Mouse (Mus musculus) macrophage (primary cell): Measurements from ENCODE around the gene Coro7. TPM values are rescaled to one million over a fixed set of nuclear protein-coding genes. Genes with fewer than 3 reads are reported as not detected.

ENCODE experiments used
- H3K27ac ChIP-seq: fragments of 350-480 bp; formaldehyde crosslinking; 2 replicates; pipeline ENCODE4 v1.9.0; 2021
- H3K36me3 ChIP-seq: fragments of 350-480 bp; formaldehyde crosslinking; 2 replicates; pipeline ENCODE4 v1.9.0; 2021; ENCODE audit errors: inconsistent target
- H3K4me3 ChIP-seq: fragments of 350-480 bp; formaldehyde crosslinking; 2 replicates; pipeline ENCODE4 v1.9.0; 2021; ENCODE audit errors: inconsistent target
- H3K79me2 ChIP-seq: fragments of 350-480 bp; formaldehyde crosslinking; 2 replicates; pipeline ENCODE4 v1.9.0; 2021; ENCODE audit errors: inconsistent target
- WGBS: methylation state at CpG from one replicate; pipeline ENCODE4 v1.1.7; 2026; ENCODE audit warnings: inconsistent platforms; ENCODE audit not compliant: missing documents; 5-methylcytosine and 5-hydroxymethylcytosine counted together
- polyA plus RNA-seq: library from polyadenylated mRNA; stranded (reverse); fragments of 250-400 nt; gene quantifications from 3 replicates; pipeline ENCODE4 v1.2.4, GENCODE M21; 2018; ENCODE audit warnings: inconsistent platforms
- total RNA-seq, 78 experiments: library from RNA; depleted of rRNA; stranded (reverse); fragments of 250-400 nt; gene quantifications; 1 replicate in 9 of 78; 2 replicates in 24 of 78; 3 replicates in 43 of 78; 4 replicates in 2 of 78; pipeline ENCODE4 v1.2.4; 2018; ENCODE audit warnings: inconsistent platforms in 56 of 78

The Coro7 gene
- total RNA-seq (2018; cell fraction: chromatin; rRNA removed), result 1,000 to 10,000 TPM in 1 of 26 experiments, 100 to 1,000 TPM in 25; 236 to 1,071 (median 603) TPM
- total RNA-seq (2018; cell fraction: cytosol; rRNA removed), result 100 to 1,000 TPM in 3 of 26 experiments, 10 to 100 TPM in 23; 52.7 to 124 (median 75.9) TPM
- total RNA-seq (2018; cell fraction: nucleus; rRNA removed), result 100 to 1,000 TPM; 163 to 452 (median 320) TPM
- 53.4 to 137 TPM (median 97.8 TPM) in 3 replicates for polyA plus RNA-seq

DNA sequence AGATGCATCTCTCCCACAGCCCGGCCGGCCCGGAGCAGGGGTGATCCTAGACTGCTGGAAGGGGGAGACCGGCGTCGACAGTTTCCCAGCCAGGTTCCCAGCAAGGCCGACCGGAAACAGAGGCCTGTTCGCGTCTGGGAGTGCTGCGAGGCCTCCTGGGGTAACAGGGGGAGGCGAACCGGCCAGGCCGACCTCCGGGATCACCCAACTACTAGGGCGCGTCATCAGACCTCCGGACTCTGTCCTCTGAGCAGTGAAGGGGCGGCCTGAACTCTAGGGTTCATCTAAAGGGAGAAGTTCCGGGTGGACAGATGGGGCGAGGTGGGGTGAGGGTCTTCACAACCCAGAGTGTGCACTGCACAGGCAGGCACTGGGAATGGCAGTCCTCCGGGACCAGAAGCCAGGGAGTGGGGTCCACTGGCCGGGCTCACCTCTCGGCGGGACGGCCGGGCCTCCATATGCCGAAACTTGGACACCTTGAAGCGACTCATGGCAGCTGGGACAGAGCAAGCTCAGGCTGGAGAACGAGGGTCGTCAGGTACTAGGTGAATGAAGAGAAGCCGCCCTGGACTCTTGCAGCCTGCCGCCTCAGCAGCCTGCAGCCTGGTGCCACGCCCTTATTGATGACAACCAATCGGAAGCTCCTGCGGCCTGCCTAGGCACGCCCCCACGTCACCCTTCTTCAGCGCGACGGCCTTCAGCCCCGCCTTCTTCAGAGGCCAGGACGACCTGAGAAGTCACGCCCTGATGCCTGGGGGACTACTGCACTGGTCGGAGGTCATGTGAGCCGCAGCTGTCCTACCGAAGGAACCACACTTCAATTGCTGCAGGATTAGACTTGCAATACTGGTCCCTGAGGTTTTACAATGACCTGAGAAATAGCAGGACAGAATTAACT lies at the start of gene Coro7:
Coro7 (minus strand) TSS at position 657 of the 898 bp plus-strand sequence.
- peaks cover 56% of the 10 kb centered on the region for H3K79me2 ChIP-seq
- WGBS, result under 1% methylated on average over 47 of the region's 47 CpGs
- H3K27ac ChIP-seq, result peak within 1 kb of the TSS; percentile 81
- peaks cover 22% of the 10 kb centered on the region for H3K36me3 ChIP-seq
- peak within 1 kb of the TSS; percentile 89 for H3K4me3 ChIP-seq

DNA sequence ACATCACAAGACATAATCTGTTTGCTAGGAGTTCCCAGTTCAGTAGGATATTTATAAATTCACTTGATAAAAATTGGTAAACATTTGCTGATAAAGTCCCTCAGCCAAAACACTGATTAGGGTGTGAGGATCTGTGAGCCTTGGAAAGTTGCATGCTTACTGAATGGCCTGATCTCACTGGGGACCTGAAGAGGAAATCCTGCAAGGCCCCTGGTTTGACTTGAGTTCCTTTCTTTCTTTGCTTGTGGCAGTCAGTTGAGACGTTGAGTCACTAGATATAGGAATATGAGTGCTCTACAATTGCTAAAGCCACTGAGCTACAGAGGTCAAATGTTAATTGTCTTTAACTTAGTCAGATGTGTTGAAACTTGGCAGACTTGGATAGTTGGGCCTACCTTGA lies 48.4 kb upstream of the Coro7 start:
- H3K79me2 ChIP-seq, result peaks cover 68% of the 10 kb centered on the region
- H3K27ac ChIP-seq, result peak overlapping the region; percentile 81
- H3K36me3 ChIP-seq, result no peaks in the 10 kb centered on the region
- peak overlapping the region; percentile 88 for H3K4me3 ChIP-seq
- 0% methylated on average over 1 of the region's 1 CpGs for WGBS

DNA sequence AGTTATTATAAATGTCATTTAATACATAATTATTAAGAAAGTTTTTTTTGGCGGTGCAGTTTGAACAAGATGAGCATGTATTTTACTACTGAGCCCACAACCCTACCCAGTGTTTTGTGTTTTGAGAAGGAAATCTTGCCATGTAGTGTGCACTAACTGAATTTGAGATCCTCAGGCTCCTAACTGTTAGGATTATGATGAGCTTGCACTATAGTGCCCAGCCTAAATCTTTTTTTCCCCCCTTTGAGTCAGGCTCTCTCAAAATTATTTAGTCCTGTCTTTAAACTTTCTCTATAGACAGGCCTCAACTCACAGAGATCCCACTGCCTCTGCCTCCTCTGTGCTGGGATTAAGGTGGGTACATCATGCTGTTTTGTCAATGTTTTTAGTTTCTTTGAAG lies 47.9 kb upstream of the Coro7 start:
- peaks cover 64% of the 10 kb centered on the region for H3K79me2 ChIP-seq
- no CpG with 5 or more reads among the region's 1 CpGs for WGBS
- peak overlapping the region; percentile 81 for H3K27ac ChIP-seq
- H3K4me3 ChIP-seq, result peak overlapping the region; percentile 88
- no peaks in the 10 kb centered on the region for H3K36me3 ChIP-seq

DNA sequence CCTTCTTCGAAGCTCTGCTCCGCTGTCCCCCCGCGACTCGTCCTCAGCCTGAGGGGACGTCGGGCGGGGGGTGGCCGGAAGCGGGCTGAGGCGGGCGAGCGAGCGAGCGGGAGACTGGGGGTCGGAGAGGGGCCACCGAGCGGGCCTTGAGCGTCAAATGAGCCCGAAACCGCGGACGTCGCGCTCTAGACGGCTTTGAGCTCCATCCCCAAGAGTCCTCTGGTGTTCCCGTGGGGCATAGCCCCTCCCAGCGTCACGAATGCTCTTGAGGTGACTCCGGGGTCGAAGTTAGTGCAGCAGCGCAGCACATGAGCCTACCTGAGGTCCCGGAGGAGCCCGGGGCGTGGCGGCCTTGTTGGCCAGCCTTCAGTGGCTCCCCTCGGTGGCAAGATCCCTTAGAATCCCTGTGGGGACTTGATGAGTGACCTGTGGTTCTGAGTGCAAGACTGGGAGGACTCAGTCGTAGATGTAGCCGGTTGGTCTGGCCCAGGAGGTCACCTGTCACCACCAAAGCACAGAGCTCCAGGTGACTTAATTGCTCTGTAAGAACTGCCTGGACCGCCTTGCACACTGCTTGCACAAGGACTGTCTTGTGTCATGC lies 47.1 kb upstream of the Coro7 start:
- Histone ChIP-seq H3K36me3 (no peaks in the 10 kb centered on the region), H3K27ac (peak overlapping the region; percentile 81), H3K4me3 (peak overlapping the region; percentile 88), H3K79me2 (peaks cover 55% of the 10 kb centered on the region)
- under 1% methylated on average over 36 of the region's 40 CpGs for WGBS

DNA sequence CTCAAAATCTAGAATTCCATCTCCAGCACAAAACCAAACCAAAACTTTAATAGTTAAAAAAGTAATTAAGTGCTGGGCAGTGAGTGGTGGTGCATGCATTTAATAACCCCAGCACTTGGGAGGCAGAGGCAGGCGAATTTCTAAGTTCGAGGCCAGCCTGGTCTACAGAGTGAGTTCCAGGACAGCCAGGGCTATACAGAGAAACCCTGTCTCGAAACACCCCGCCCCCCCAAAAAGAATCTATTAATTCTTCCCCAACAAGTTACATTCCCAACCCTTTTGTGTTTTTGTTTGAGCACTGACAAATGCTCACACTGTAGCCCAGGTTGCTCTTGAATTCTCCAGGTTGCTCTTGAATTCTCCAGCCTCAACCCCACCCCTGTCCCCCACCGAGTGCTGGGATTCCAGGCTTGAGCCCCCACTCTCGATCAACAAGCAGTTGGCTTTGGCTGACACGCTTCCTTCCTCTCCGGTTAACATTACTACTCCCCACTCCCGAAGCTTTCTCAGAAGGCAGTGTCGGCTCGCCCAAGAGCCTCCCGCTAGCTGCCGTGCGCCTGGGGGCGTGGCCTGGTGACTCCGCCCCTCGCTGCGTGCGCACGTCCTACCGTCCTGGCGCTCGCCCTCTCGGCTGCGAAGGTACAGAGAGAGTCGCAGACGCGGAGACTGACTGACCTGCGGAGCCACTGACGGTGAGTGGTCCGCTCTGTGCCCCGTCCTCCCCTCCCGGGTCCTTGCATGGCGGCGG lies 46.4 kb upstream of the Coro7 start, which contains the start of gene Hmox2:
Hmox2 (plus strand) TSS at position 582 of the 748 bp plus-strand sequence.
- Histone ChIP-seq H3K36me3 (no peaks in the 10 kb centered on the region), H3K79me2 (peaks cover 48% of the 10 kb centered on the region), H3K27ac (peak within 1 kb of the TSS; percentile 81), H3K4me3 (peak within 1 kb of the TSS; percentile 88)
- WGBS, result 5% methylated on average over 35 of the region's 35 CpGs

DNA sequence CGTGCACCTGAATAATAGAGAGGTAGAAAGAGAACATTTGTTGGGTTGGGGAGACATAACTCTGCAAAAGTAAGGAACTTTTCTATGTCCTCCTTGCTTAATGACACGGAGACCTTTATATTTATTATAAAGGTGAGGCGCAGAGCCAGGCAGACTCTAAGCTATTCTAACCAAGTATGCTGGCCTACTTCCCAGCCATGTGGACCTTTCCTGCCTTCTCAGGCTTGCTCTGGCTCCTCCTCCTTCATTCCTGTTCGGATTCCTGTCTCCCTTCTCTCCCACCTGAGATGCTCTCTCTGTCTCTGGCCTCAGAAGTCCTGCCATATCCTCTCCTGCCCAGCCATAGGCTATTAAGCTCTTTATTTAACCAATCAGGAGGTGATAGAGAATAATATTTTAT lies 45.7 kb upstream of the Coro7 start:
- whole genome bisulfite sequencing, result 82% methylated on average over 4 of the region's 4 CpGs
- no peak overlapping the region for H3K4me3 ChIP-seq
- H3K79me2 ChIP-seq, result peaks cover 41% of the 10 kb centered on the region
- H3K27ac ChIP-seq, result peak overlapping the region; percentile 81
- no peaks in the 10 kb centered on the region for H3K36me3 ChIP-seq

DNA sequence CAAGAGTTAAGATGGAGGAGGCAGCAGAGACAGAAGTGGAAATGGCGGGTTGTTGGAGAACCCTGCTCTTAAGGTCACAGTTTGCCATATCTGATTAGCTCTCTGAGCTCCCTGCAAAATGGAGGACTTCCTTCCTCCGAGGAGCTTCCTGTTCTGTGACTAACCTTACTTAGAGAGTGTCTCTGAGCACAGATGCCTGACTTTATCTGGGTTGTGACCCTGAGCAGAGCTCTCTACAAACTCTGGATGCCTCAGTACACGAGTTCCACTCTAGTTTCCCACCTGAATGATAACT lies 43.3 kb upstream of the Coro7 start:
- Histone ChIP-seq H3K4me3 (no peak overlapping the region), H3K79me2 (peaks cover 28% of the 10 kb centered on the region), H3K27ac (peak overlapping the region; percentile 99), H3K36me3 (no peaks in the 10 kb centered on the region)
- WGBS, result 19% methylated on average over 3 of the region's 3 CpGs

DNA sequence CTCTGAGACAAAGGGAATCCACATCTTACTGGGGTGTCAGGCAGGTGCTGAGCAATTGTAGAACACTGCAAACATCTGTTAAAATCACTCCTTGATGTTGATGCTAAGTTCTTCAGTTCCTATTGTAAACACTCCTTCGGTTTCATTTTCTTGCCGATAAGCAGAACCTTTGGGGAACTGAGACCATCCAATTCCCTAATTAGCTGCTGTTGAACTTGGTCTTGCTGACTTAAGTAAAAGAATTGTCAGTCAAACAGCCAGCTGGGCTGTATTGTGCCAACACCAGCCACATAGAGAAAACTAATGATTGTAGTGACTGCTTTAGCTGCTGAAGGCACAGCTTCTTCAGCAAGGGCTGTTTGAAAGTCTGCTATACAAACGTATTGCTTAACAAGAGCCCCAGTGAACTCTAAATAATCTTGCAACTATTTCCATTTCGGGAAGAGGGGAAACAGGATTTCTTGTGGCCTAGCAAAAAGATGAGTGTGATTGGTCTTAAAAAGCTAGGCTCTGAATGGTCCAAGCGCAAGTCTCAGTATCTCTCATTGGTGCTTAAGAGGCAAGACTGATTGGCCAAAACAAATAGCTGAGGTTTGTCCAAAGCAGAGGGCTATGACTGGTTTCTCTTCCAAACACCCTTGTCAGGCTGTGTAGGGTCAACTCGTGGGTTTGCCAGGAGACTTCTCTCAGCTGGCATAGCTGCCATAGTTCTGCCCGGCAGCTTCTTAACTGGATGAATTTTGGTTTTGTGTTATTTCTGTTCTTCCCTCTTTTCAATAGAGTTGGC lies 42.7 kb upstream of the Coro7 start:
- Histone ChIP-seq H3K27ac (peak overlapping the region; percentile 99), H3K36me3 (no peaks in the 10 kb centered on the region), H3K4me3 (peak overlapping the region; percentile 19), H3K79me2 (peaks cover 26% of the 10 kb centered on the region)
- WGBS, result 10% methylated on average over 7 of the region's 7 CpGs

DNA sequence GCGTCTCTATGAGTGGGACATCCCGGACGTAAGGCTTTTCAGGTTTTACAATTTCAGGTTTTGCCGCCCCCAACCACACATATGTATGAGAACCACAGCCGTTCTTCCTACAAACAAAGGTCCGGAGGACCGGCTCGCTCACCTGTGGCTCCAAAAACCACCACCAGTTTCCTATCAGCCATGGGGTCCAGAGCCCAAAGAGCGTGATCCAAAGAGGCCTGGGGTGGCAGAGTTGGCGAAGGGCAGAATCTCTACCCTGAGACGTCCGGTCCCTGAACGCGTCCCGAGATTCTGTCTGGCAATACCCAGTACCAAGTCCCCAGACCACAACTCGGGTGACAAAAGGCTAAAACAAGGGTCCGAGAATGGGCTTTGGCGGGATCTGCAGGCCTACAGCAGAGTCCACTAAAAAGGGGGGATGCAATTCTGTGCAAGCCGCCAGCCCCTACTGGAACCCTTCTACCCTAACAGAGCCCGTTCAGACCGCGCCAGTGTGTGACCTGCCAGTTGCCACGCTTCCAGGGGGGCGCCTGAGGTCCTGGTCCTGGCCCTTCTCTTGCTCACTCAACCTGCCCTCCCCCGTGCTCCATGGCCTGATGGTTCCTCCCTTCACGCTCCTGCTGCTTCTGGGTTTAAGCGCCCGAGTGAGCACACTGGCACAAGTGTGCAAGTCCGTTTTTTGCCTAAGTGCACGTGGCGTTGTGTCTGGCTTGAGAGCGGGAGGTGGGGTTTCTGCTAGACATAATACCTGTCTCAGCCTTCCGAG lies 39.4 kb upstream of the Coro7 start, which contains the start of gene Nmral1:
Nmral1 (minus strand) TSS at position 604 of the 766 bp plus-strand sequence.
- WGBS, result 29% methylated on average over 33 of the region's 33 CpGs
- Histone ChIP-seq H3K4me3 (peak within 1 kb of the TSS; percentile 77), H3K79me2 (peaks cover 14% of the 10 kb centered on the region), H3K36me3 (peaks cover 12% of the 10 kb centered on the region; the same call in 1 of the 2 replicates), H3K27ac (peak within 1 kb of the TSS; percentile 88)

DNA sequence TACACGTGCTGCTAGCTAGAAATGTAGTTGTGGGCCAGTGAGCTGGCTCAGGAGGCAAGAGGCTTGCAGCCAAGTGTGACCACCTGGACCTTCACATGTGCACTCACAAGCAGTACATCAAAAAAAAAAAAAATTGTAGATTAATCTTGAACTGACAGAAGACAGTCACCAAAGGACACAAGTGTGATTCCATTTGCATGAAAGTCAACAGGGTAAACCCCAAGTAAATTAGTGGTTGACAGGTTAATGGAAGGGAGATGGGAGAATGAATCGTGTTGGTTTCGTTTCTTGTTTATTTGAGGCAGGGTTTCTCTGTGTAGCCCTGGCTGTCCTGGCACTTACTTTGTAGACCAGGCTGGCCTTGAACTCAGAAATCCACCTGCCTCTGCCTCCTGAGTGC lies 38.3 kb upstream of the Coro7 start:
- WGBS, result 70% methylated on average over 3 of the region's 3 CpGs
- Histone ChIP-seq H3K79me2 (peaks cover 14% of the 10 kb centered on the region), H3K27ac (no peak overlapping the region), H3K4me3 (peak overlapping the region; percentile 77), H3K36me3 (peaks cover 17% of the 10 kb centered on the region; the same call in 1 of the 2 replicates)

DNA sequence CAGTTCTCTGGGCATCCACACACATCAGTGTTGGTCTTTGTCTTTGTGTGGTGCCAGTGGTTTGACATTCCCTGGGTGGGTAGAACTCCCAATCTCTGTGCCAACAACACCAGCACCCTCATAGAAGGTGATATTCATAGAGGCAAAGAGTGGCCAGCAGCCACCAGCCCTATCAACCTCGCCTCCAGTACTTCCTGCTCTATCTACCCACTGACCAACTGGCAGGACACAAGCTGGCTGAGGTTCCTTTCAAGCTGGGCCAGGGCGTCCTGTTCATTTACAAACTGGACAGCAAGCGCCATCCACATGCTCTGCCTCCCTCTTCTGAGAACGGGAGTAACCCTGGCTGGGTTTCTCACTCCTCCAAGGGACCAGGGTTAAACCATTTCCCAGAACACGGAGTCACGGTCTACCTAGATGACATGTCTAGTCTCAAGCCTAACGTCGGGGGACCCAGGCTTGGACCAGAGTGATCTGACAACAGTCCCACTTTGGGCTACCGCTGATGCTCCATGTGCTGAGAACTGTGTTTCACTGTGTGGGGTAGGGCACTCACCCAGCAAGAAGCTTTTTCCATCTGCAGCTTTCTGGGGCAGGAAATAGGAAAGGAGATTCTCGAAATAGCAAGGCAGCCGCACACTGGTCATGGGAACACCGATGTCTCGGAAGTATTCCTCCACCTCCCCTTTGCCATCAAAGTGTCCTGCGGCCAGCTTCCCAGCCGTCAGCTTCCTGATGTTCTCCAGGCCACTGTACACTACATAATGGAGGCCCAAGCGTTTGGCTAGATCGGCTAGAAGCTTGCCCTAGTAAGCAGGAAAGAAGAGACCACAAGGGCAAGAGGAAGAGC lies 34.5 kb upstream of the Coro7 start:
- WGBS, result 95% methylated on average over 17 of the region's 17 CpGs
- peaks cover 25% of the 10 kb centered on the region for H3K36me3 ChIP-seq
- no peak overlapping the region for H3K4me3 ChIP-seq
- peaks cover 14% of the 10 kb centered on the region for H3K79me2 ChIP-seq
- H3K27ac ChIP-seq, result no peak overlapping the region

DNA sequence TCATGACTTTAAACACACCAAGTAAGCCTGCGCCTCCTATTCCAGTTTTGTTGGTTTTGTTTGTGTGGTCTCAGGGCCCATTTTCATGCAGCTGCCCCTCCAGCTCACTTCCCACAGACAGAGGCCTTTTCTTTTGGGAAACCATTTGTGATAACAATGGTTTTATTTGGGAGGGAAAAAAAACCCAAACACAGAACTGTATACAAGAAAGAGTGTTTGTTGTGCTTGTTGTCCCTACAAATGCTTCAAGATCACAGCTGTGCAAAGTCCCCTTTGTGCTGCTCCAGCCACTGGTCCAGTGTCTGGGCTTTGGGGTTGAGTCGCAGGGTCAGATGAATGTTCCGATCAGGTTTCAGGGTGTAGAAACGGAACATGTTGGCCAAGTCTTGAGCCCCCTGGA lies 31.6 kb upstream of the Coro7 start:
- Histone ChIP-seq H3K79me2 (no peaks in the 10 kb centered on the region), H3K36me3 (peaks cover 37% of the 10 kb centered on the region), H3K27ac (no peak overlapping the region), H3K4me3 (no peak overlapping the region)
- WGBS, result 91% methylated on average over 4 of the region's 4 CpGs
